Mouse (Mus musculus) limb, embryonic 10.5 days (tissue): ENCODE measurements at regions not wholly inside any gene's neighbourhood (a gene's known extent, or its start where the extent isn't known, plus 50 kb on each side); places are given as distances from the start of the nearest gene placed in this dataset.

Source experiments
- DNase-seq: peaks from one replicate; pipeline ENCODE4 v3.0.0-alpha.2; 2017; ENCODE audit warnings: low spot score
- H3K27ac ChIP-seq: fragments of 300-500 bp; sonication (generic); 2 replicates; pipeline ENCODE4 v1.5.1; 2016; ENCODE audit warnings: mild to moderate bottlenecking
- H3K27me3 ChIP-seq: fragments of 300-500 bp; sonication (generic); 2 replicates; pipeline ENCODE4 v1.6.1; 2016; ENCODE audit warnings: low read depth, mild to moderate bottlenecking; ENCODE audit not compliant: poor library complexity, severe bottlenecking
- H3K36me3 ChIP-seq: fragments of 300-500 bp; sonication (generic); 2 replicates; pipeline ENCODE4 v1.6.1; 2016; ENCODE audit warnings: mild to moderate bottlenecking, moderate library complexity
- H3K4me1 ChIP-seq: fragments of 300-500 bp; sonication (generic); 2 replicates; pipeline ENCODE4 v1.6.1; 2016
- H3K4me3 ChIP-seq: fragments of 300-500 bp; sonication (generic); 2 replicates; pipeline ENCODE4 v1.5.1; 2016; ENCODE audit warnings: mild to moderate bottlenecking, moderate library complexity
- H3K9me3 ChIP-seq: fragments of 300-500 bp; sonication (generic); replicated peaks from 2 replicates; pipeline ENCODE4 v1.6.1; 2016; ENCODE audit warnings: mild to moderate bottlenecking
- WGBS: fragments of 180-500 bp; shearing (Covaris S2); methylation state at CpG from one replicate; pipeline ENCODE4 v1.1.7; 2016; 5-methylcytosine and 5-hydroxymethylcytosine counted together

GRCm38 (mm10) chr13:107528724-107529456 lies 507.0 kb upstream of the Kif2a start:
- H3K36me3 ChIP-seq: no peaks in the 10 kb centered on the region
- H3K27me3 ChIP-seq: no peaks in the 10 kb centered on the region
- H3K27ac ChIP-seq: no peak overlapping the region
- no peaks in the 10 kb centered on the region for H3K4me1 ChIP-seq
- DNase-seq: no peak
- 79% methylated on average over 15 of the region's 15 CpGs for WGBS
- no peak overlapping the region for H3K4me3 ChIP-seq
- H3K9me3 ChIP-seq: no peaks in the 10 kb centered on the region

- no peak overlapping the region for H3K27ac ChIP-seq
- H3K27me3 ChIP-seq: no peaks in the 10 kb centered on the region
- H3K4me1 ChIP-seq: no peaks in the 10 kb centered on the region
- no peak overlapping the region for H3K4me3 ChIP-seq
- no peaks in the 10 kb centered on the region for H3K9me3 ChIP-seq
- WGBS: 88% methylated on average over 3 of the region's 3 CpGs
- H3K36me3 ChIP-seq: no peaks in the 10 kb centered on the region
- DNase-seq: no peak
These were observed 501.0 kb upstream of the Kif2a start for GRCm38 (mm10) chr13:107522942-107523341.

- 90% methylated on average over 3 of the region's 3 CpGs for WGBS
- no peaks in the 10 kb centered on the region for H3K4me1 ChIP-seq
- no peaks in the 10 kb centered on the region for H3K9me3 ChIP-seq
These were observed 492.3 kb upstream of the Kif2a start for GRCm38 (mm10) chr13:107514236-107514635.

DNA sequence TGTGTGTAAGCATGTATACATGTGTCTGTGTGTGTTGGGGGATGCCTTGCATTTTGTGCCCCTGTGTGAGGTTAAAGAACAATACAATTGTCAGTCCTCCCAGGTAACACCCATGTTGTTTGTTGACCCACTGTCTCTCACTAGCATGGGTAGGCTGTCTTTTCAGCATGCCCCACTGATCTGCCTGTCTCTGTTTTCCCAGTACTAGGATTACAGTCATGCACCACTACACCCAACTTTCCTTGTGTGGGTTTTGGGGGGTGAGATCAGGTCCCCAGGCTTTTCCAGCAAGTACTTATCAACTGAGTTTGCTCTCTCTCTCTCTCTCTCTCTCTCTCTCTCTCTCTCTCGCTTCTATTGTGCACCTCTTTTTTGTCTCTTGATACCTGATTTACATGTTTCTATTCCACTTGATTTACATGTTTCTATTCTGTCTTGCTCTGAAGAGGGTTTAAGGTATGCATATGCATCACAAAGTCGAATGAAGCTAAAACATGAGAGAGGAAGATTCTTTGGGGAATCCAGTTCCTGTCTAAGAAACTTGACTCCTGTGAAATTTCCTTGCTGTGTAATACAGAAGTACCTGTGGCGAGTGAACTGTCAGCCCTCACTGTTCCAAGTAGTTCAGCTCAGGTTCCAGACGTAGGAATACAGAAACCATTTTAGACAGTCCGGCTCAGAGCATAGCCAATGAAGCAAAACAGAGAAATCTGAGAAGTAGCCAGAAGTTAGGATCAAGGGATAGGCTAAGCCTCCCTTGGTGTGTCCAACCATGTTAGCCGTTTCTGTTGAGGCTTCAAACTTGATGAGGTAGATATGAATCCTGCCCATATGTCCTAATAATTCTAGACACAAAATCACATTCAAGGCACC lies 491.6 kb upstream of the Kif2a start:
- Histone ChIP-seq H3K27me3 (peaks cover 9% of the 10 kb centered on the region), H3K4me3 (no peak overlapping the region), H3K36me3 (no peaks in the 10 kb centered on the region), H3K4me1 (no peaks in the 10 kb centered on the region), H3K9me3 (no peaks in the 10 kb centered on the region), H3K27ac (no peak overlapping the region)
- no peak for DNase-seq
- WGBS: 78% methylated on average over 6 of the region's 6 CpGs

More at GRCm38 (mm10) chr13:107514236-107514635, 492.3 kb upstream of the Kif2a start:
- Histone ChIP-seq H3K27me3 (peaks cover 7% of the 10 kb centered on the region), H3K36me3 (no peaks in the 10 kb centered on the region), H3K4me3 (no peak overlapping the region), H3K27ac (no peak overlapping the region)
- DNase-seq: no peak

DNA sequence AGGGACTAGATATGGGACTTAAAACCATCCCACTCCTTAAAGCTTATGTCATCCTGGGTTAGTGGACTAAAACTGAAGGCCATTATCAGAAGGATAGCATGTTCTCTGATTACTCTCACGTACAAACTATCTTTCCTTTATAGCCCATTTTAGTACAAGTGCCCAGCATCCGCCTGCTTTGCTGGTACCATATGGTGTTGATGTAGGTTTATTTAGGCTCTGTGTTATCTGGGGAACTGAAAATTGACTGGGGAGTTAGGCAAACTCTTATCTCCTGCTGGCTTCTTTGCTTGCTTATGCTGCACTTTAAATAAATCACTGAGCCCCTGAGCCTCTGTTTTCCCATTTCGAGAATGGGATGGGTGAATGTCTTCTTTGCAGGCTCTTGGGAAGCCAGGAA lies 485.4 kb upstream of the Kif2a start:
- H3K27ac ChIP-seq: no peak overlapping the region
- H3K27me3 ChIP-seq: peaks cover 35% of the 10 kb centered on the region
- no peak overlapping the region for H3K4me3 ChIP-seq
- WGBS: 69% methylated on average over 3 of the region's 3 CpGs
- H3K4me1 ChIP-seq: peaks cover 33% of the 10 kb centered on the region
- no peaks in the 10 kb centered on the region for H3K9me3 ChIP-seq
- DNase-seq: peak; percentile 25
- no peaks in the 10 kb centered on the region for H3K36me3 ChIP-seq

DNA sequence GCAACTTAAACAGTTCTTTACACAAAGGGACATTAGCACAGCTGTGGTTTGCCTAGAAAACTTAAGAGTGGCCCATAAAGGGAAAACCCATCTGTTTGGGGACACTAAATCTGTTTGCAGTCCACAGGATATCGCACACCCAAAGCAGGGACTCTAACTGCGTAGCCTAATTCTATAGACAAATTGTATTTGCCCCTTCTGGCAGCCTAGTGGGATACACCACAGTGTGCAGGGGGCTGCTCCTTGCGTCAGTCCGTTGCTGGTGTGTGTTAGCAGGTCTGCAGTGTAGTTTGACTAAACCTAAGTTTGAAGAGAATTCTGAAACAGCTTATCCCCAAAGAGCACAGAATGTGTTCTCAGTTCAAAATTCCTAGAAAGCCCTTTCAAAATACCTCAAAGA lies 484.9 kb upstream of the Kif2a start:
- Histone ChIP-seq H3K4me1 (peaks cover 38% of the 10 kb centered on the region), H3K4me3 (no peak overlapping the region), H3K9me3 (no peaks in the 10 kb centered on the region), H3K27me3 (peaks cover 35% of the 10 kb centered on the region), H3K36me3 (no peaks in the 10 kb centered on the region), H3K27ac (peak overlapping the region; percentile 61; the same call in 1 of the 2 replicates)
- WGBS: 70% methylated on average over 4 of the region's 4 CpGs
- peak; percentile 30 for DNase-seq

- no peak for DNase-seq
- peaks cover 38% of the 10 kb centered on the region for H3K27me3 ChIP-seq
- H3K36me3 ChIP-seq: no peaks in the 10 kb centered on the region
- no peak overlapping the region for H3K27ac ChIP-seq
- H3K4me3 ChIP-seq: no peak overlapping the region
- H3K4me1 ChIP-seq: peaks cover 46% of the 10 kb centered on the region
- no peaks in the 10 kb centered on the region for H3K9me3 ChIP-seq
These were observed 483.4 kb upstream of the Kif2a start for GRCm38 (mm10) chr13:107505318-107505717.

- Histone ChIP-seq H3K4me1 (peaks cover 48% of the 10 kb centered on the region), H3K27ac (no peak overlapping the region), H3K9me3 (no peaks in the 10 kb centered on the region), H3K4me3 (no peak overlapping the region), H3K27me3 (peaks cover 54% of the 10 kb centered on the region), H3K36me3 (no peaks in the 10 kb centered on the region)
- 33% methylated on average over 7 of the region's 7 CpGs for WGBS
- DNase-seq: no peak
These were observed 480.3 kb upstream of the Kif2a start for GRCm38 (mm10) chr13:107502261-107502660.

GRCm38 (mm10) chr13:107500776-107501489 lies 479.0 kb upstream of the Kif2a start:
- no peaks in the 10 kb centered on the region for H3K9me3 ChIP-seq
- H3K4me3 ChIP-seq: no peak overlapping the region
- H3K4me1 ChIP-seq: peaks cover 35% of the 10 kb centered on the region
- WGBS: 85% methylated on average over 12 of the region's 12 CpGs
- no peaks in the 10 kb centered on the region for H3K36me3 ChIP-seq
- no peak for DNase-seq
- no peak overlapping the region for H3K27ac ChIP-seq
- peaks cover 61% of the 10 kb centered on the region for H3K27me3 ChIP-seq

DNA sequence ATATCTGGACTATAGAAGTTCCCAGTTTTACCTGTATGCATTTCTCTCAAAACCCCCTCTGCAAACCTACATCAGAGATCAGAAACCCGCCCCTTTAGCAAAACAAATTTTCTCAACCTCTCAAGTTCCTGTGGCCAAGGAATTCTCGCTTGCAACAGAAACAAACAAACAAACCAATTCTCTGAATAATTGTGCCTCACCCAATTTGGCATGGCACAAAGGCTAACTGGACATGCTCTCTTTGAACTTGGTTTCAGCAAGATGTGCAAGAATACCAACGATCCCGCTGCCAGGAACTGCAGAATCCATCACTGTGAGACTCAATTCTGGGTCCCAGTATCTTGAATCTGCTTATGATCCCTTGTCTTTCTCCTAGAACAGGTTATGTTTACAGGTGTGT lies 477.4 kb upstream of the Kif2a start:
- WGBS: 74% methylated on average over 4 of the region's 4 CpGs
- H3K27ac ChIP-seq: no peak overlapping the region
- H3K36me3 ChIP-seq: no peaks in the 10 kb centered on the region
- H3K9me3 ChIP-seq: no peaks in the 10 kb centered on the region
- peaks cover 33% of the 10 kb centered on the region for H3K4me1 ChIP-seq
- peak; percentile 22 for DNase-seq
- peaks cover 61% of the 10 kb centered on the region for H3K27me3 ChIP-seq
- H3K4me3 ChIP-seq: no peak overlapping the region

DNA sequence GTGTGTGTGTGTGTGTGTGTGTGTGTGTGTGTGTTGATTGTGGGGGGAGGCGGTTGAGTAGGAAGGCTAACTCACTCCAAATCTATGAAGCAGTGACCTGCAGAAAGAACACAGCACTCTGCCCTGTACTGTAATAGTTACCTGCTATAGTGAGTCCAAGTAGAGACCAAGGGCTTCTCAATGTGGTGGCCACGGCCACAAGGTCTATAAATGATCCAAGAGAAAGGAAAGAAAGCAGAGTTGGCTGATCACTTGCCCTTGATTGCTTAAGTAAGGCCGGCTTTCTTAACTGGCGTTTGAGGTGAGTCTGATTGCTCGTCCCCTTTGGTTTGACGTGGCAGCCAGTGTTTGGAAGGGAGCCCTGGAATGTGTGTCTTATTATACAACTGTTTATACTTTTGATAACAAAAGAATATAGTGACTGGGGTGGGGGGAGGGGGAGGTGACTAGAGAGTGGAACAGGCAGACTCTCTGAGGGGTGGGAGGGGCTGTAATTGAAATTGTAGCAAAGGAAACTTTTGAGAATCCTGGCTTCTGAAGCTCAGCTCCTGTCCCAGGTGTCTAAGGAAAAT lies 473.3 kb upstream of the Kif2a start:
- Histone ChIP-seq H3K9me3 (no peaks in the 10 kb centered on the region), H3K27me3 (peaks cover 51% of the 10 kb centered on the region), H3K4me1 (peaks cover 10% of the 10 kb centered on the region), H3K36me3 (no peaks in the 10 kb centered on the region), H3K27ac (no peak overlapping the region), H3K4me3 (no peak overlapping the region)
- peak; percentile 26 for DNase-seq
- 63% methylated on average over 6 of the region's 6 CpGs for WGBS

DNA sequence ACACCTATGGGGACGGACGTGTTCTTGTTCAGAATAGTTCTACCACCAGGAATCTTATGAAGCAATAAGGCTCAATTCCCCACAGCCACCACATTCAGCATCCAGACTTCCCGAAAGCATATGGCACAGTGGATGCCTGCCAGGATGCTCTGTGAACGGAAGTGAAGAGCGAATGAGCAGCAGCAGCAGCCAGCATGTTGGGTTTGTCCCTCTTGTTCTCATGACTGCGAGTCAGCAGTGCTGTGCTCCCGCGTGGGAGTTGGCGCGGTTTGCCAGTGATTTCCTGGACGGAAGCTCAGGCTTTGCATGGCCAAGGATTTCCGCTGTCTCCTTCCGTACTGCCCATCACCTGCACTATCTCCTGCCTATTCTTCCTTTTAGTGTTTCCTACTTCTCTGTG lies 471.8 kb upstream of the Kif2a start:
- Histone ChIP-seq H3K27me3 (peaks cover 36% of the 10 kb centered on the region), H3K27ac (no peak overlapping the region), H3K36me3 (no peaks in the 10 kb centered on the region), H3K4me3 (no peak overlapping the region), H3K9me3 (no peaks in the 10 kb centered on the region), H3K4me1 (peaks cover 2% of the 10 kb centered on the region)
- 91% methylated on average over 13 of the region's 13 CpGs for WGBS
- no peak for DNase-seq
